Mouse (Mus musculus) cortical plate, adult 2 months (tissue): ENCODE measurements at regions not wholly inside any gene's neighbourhood (a gene's known extent, or its start where the extent isn't known, plus 50 kb on each side); places are given as distances from the start of the nearest gene placed in this dataset.

Experiments
- H3K27ac ChIP-seq: fragments of 200-500 bp; 2 replicates; pipeline ENCODE4 v1.5.1; 2012; ENCODE audit warnings: low read length, control low read depth, inconsistent platforms; ENCODE audit not compliant: insufficient read depth
- H3K4me1 ChIP-seq: fragments of 200-500 bp; 2 replicates; pipeline ENCODE4 v1.6.1; 2011; ENCODE audit warnings: low read length; ENCODE audit not compliant: control insufficient read depth, insufficient read depth
- H3K4me3 ChIP-seq: fragments of 200-500 bp; 2 replicates; pipeline ENCODE4 v1.5.1; 2011; ENCODE audit warnings: mild to moderate bottlenecking, low read length, control low read depth; ENCODE audit not compliant: insufficient read depth
- CTCF ChIP-seq: fragments of 200-500 bp; IDR thresholded peaks from 2 replicates; pipeline ENCODE4 v1.5.1; 2011; ENCODE audit warnings: mild to moderate bottlenecking, control low read depth, low read length; ENCODE audit not compliant: insufficient read depth; ENCODE audit errors: extremely low read depth
- POLR2A ChIP-seq: fragments of 200-500 bp; IDR thresholded peaks from 2 replicates; pipeline ENCODE4 v1.6.1; 2011; ENCODE audit warnings: mild to moderate bottlenecking, low read length, control low read depth; ENCODE audit not compliant: insufficient read depth; ENCODE audit errors: extremely low read depth

DNA sequence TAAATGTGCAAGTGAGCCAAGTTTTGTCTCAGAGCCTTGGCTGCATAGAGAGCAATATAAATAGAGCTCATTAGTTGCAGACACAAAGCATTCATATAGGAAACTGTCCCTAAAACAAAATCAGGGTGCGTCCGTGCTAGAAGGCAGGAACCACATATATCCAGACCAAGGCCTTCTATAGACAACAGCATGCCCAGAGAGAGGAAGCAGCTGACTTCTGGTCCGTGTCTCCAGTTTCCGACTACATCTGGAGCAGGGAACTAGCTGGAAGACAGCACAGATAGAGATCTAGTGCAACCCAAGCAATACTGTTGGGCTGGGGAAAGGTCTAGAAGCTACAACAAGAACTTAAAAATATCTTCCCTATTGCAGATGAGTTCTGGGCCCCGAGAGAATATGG, 121.0 kb downstream of the Gm12728 start:
- TF ChIP-seq POLR2A: no peak
- no peak for TF ChIP-seq CTCF
- Histone ChIP-seq H3K4me3 (no peak overlapping the region), H3K27ac (no peak overlapping the region), H3K4me1 (no peaks in the 10 kb centered on the region)

DNA sequence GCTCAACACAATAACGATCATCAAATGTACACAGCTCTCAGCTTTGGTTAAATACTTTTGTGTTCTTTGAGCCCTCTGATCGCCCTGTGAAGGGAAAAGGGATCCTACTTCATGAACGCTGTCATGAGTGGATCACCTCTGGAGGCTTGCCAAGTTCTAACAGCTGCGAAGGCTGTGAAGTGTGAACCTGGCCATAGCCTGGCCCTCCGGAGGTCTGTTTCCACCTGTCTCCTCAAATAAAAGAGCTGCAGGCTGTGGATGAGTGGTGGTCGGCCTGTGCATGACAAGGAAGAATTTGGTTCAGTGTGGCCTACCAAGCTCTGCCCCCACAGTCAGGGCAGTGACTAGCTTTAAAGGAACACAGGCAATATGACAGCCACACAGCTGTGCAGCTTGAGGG, 122.0 kb downstream of the Gm12728 start:
- TF ChIP-seq POLR2A (no peak), CTCF (no peak)
- H3K4me3 ChIP-seq: no peak overlapping the region
- H3K27ac ChIP-seq: no peak overlapping the region
- no peaks in the 10 kb centered on the region for H3K4me1 ChIP-seq

DNA sequence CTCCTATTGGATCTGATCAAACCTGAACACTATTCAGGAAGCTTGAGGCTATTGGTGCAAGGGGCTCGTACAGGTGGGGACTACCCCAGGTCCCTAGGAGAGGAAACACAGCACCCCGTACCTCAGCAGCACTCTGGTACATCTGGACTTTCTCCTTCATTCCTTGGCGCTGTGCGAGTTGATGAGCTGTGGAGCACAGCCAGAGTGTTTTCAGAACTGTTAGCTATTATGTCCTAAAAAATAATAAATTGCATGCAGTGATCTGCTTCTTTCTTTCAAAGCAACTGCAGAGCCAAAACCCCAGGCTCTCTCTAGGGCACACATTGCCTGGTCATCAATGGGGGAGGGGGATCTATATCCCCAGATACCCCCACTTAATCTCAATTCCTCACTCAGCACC, 122.6 kb downstream of the Gm12728 start:
- Histone ChIP-seq H3K27ac (no peak overlapping the region), H3K4me1 (no peaks in the 10 kb centered on the region), H3K4me3 (no peak overlapping the region)
- TF ChIP-seq POLR2A (no peak), CTCF (no peak)

GRCm38 (mm10) chr4:105914996-105915395, 125.3 kb downstream of the Gm12728 start:
- no peak for TF ChIP-seq POLR2A
- peak; percentile 47 for TF ChIP-seq CTCF
- Histone ChIP-seq H3K4me1 (no peaks in the 10 kb centered on the region), H3K4me3 (no peak overlapping the region), H3K27ac (no peak overlapping the region)

- H3K4me3 ChIP-seq: no peak overlapping the region
Measured at GRCm38 (mm10) chr4:105916229-105916628, 126.6 kb downstream of the Gm12728 start.

DNA sequence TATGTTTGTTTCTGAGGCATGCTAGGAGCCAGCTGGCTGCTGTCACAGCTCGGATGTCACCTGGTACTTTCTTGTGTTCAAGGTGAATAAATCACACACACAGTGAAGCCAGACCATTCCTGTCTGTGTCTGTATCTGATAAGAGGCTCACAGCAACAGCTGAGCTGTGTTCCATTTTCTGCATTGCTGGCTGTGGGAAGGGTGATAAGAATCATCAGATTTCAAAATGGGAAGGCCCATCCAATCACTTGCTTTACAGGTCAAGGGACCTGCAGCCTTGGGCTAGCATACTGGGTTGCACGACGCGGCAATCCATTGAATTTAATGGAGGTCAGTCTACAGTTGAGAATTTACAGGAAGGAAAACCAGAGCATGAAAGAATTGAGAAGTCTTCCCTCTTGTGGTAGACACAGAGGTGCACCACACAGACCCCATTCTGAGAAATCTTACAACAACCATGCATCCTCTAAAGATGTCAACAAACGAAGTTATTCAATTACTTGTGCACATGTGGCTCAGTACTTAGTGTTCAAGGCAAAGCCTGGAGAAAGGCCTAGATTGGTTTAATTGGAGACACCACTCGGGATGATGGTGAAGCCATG, 135.2 kb downstream of the Gm12728 start:
- TF ChIP-seq POLR2A: no peak
- TF ChIP-seq CTCF: peak; percentile 8; the same call in 1 of the 2 replicates
- Histone ChIP-seq H3K4me3 (no peak overlapping the region), H3K4me1 (no peaks in the 10 kb centered on the region), H3K27ac (no peak overlapping the region)

More at GRCm38 (mm10) chr4:105916229-105916628, 126.6 kb downstream of the Gm12728 start:
- TF ChIP-seq CTCF (no peak), POLR2A (no peak)
- Histone ChIP-seq H3K27ac (no peak overlapping the region), H3K4me1 (no peaks in the 10 kb centered on the region)

- TF ChIP-seq CTCF: no peak
- TF ChIP-seq POLR2A: no peak
- Histone ChIP-seq H3K27ac (no peak overlapping the region), H3K4me1 (no peaks in the 10 kb centered on the region), H3K4me3 (no peak overlapping the region)
Measured at GRCm38 (mm10) chr4:105925506-105925905, 135.8 kb downstream of the Gm12728 start.

GRCm38 (mm10) chr4:105929658-105930057, 140.0 kb downstream of the Gm12728 start:
- H3K27ac ChIP-seq: no peak overlapping the region
- H3K4me1 ChIP-seq: no peaks in the 10 kb centered on the region
- no peak overlapping the region for H3K4me3 ChIP-seq
- TF ChIP-seq CTCF (no peak), POLR2A (no peak)

DNA sequence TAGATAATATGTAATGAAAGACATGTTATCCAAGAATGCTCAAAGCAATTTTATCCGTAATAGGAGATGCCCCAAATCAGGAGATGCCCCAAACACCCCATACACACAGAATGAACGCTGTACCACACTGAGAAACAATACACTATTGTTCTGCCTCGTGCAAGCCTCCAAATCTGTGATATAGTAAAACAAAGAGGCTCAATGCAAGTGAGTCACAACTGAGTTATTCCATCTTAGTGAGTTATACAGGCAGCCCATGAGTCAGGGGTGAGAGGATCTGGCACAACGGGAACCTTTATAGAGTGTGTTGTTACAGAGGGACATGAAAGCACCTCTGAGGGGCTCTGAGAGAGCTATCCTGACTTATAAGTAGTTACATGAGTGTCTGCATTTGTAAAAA, 145.3 kb downstream of the Gm12728 start:
- TF ChIP-seq CTCF: no peak
- no peak overlapping the region for H3K4me3 ChIP-seq
- H3K4me1 ChIP-seq: no peaks in the 10 kb centered on the region
- 0 out of 2 replicates have a peak overlapping the region, but pooled peaks have one; percentile 16 for H3K27ac ChIP-seq

GRCm38 (mm10) chr4:105936755-105937514, 147.3 kb downstream of the Gm12728 start:
- H3K27ac ChIP-seq: peak overlapping the region; percentile 29
- H3K4me3 ChIP-seq: no peak overlapping the region
- no peaks in the 10 kb centered on the region for H3K4me1 ChIP-seq
- TF ChIP-seq POLR2A (0 out of 2 replicates have a peak, but pooled peaks have one; percentile 17), CTCF (no peak)
